Mouse (Mus musculus) kidney, postnatal 0 days (tissue): ENCODE data around the gene Snrpd3. TPM values are rescaled to one million over a fixed set of nuclear protein-coding genes. Genes with fewer than 3 reads are reported as not detected.

Experiments
- ATAC-seq: fragments of 200-750 bp; cut with Nextera tagmentation; replicated peaks from 2 replicates; pipeline ENCODE4 v1.8.0; 2017; ENCODE audit warnings: low read depth, moderate number of reproducible peaks, moderate TSS enrichment, moderate library complexity; ENCODE audit not compliant: low FRiP score
- DNase-seq: peaks from one replicate; pipeline ENCODE4 v3.0.0-alpha.2; 2016; ENCODE audit warnings: low spot score
- H3K27ac ChIP-seq: fragments of 300-500 bp; sonication (generic); 2 replicates; pipeline ENCODE4 v1.5.1; 2014; ENCODE audit warnings: mild to moderate bottlenecking
- H3K27me3 ChIP-seq: fragments of 300-500 bp; sonication (generic); 2 replicates; pipeline ENCODE4 v1.6.1; 2014; ENCODE audit warnings: low read length, mixed read lengths; ENCODE audit not compliant: insufficient read depth
- H3K36me3 ChIP-seq: fragments of 300-500 bp; sonication (generic); 2 replicates; pipeline ENCODE4 v1.6.1; 2014; ENCODE audit warnings: low read length, mixed read lengths; ENCODE audit not compliant: insufficient read depth
- H3K4me1 ChIP-seq: fragments of 300-500 bp; sonication (generic); replicated peaks from 2 replicates; pipeline ENCODE4 v1.6.1; 2014; ENCODE audit warnings: antibody characterized with exemption, low read length, mixed read lengths; ENCODE audit not compliant: insufficient read depth
- H3K4me2 ChIP-seq: fragments of 300-500 bp; sonication (generic); 2 replicates; pipeline ENCODE4 v1.6.1; 2014; ENCODE audit warnings: mild to moderate bottlenecking, low read length, moderate library complexity, mixed read lengths
- H3K4me3 ChIP-seq: fragments of 300-500 bp; sonication (generic); replicated peaks from 2 replicates; pipeline ENCODE4 v1.5.1; 2014; ENCODE audit warnings: low read depth, low read length
- H3K9ac ChIP-seq: fragments of 300-500 bp; sonication (generic); 2 replicates; pipeline ENCODE4 v1.6.1; 2014; ENCODE audit warnings: low read depth, low read length
- H3K9me3 ChIP-seq: fragments of 300-500 bp; sonication (generic); replicated peaks from 2 replicates; pipeline ENCODE4 v1.6.1; 2016; ENCODE audit warnings: low read length, inconsistent platforms, mixed read lengths
- CTCF ChIP-seq: IDR thresholded peaks from 2 replicates; pipeline ENCODE4 v1.5.1; 2016; ENCODE audit warnings: antibody characterized with exemption, low read depth, mild to moderate bottlenecking, moderate library complexity
- WGBS: fragments of 180-500 bp; shearing (Covaris S2); extraction: QIAGEN DNeasy Blood & Tissue Kit; methylation state at CpG from one replicate; pipeline ENCODE4 v1.1.7; 2014; 5-methylcytosine and 5-hydroxymethylcytosine counted together
- polyA plus RNA-seq: library from polyadenylated mRNA; unstranded; fragments of >200 nt; fragmentation: Nextera tagmentation; extraction: Ambion mirVana; gene quantifications from 2 replicates; pipeline ENCODE4 v1.2.1, GENCODE M21; 2015

The Snrpd3 gene
- polyA plus RNA-seq, 1 experiment from 2014 or later, result 113 TPM

DNA sequence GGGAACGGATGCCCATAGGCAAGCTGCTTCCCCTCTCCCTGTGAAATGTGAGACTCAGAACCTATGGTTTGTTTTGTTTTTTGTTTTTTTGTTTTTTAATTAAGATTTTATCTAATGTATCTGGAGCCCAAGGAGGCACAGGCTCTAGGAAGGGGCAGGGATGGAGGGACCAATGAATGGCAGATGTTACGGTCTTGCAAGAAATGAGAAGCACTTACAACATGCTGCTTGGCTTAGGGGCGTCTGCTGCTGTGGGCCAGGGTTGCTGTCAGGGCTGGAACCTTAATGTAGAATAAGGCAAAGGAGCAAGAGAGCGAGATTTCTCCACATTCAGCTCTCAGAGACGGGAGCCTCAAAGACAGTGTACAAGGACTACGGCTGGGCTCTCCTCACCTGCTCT lies 38.2 kb downstream of the Snrpd3 start:
- no peak overlapping the region for H3K4me2 ChIP-seq
- H3K4me1 ChIP-seq, result peaks cover 24% of the 10 kb centered on the region
- H3K36me3 ChIP-seq, result no peaks in the 10 kb centered on the region
- WGBS, result 77% methylated on average over 6 of the region's 6 CpGs
- ATAC-seq, result no peak
- H3K9me3 ChIP-seq, result no peaks in the 10 kb centered on the region
- 0 out of 2 replicates have a peak, but pooled peaks cover 3% of the 10 kb centered on the region for H3K27me3 ChIP-seq
- TF ChIP-seq CTCF, result no peak
- no peak for DNase-seq
- H3K4me3 ChIP-seq, result no peak overlapping the region
- H3K27ac ChIP-seq, result peak overlapping the region; percentile 77
- no peak overlapping the region for H3K9ac ChIP-seq

DNA sequence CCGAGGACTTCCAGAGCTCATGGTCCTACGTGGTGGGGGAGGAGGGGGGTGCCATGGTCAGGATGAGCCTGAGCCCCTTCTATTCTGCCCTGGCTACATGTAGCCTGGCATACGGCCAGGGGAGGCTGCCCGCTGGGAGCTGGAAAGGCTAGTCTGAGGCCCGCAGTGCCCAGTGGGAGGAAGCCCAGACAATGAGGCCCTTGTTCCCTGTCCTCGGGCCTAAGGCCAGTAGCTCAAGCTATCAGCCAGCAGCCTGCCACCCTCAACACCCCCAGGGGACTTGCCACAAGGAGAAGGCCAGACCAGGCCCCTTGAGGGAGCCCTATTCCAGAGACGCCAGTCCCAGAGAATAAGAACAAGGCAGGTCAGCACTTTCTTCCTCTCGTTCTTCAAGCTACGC lies 38.7 kb downstream of the Snrpd3 start:
- peaks cover 24% of the 10 kb centered on the region for H3K4me1 ChIP-seq

DNA sequence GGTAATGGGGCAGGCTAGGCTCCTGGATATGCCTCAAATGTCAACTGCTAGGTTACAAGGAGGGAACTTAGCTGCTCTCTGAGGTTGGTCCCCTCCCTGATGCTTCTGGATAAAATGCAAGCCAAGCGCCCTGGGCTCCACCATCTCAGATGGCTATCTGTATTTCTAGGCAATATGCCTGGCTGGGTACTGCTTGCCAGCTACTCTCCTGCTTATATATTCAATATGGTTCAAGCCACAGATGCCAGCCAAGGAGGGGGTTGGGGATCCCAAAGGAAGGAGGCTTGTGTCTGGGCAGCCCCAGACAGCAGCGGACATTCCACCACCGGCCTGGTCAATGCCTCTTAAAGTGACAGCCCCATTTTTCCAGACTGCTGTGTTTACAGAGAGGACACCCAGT lies 41.2 kb downstream of the Snrpd3 start:
- WGBS, result 28% methylated on average over 3 of the region's 3 CpGs
- Histone ChIP-seq H3K27me3 (0 out of 2 replicates have a peak, but pooled peaks cover 3% of the 10 kb centered on the region), H3K4me2 (no peak overlapping the region; the same call in 1 of the 2 replicates), H3K9ac (no peak overlapping the region), H3K36me3 (no peaks in the 10 kb centered on the region), H3K9me3 (no peaks in the 10 kb centered on the region), H3K4me3 (no peak overlapping the region), H3K4me1 (peaks cover 18% of the 10 kb centered on the region), H3K27ac (0 out of 2 replicates have a peak overlapping the region, but pooled peaks have one; percentile 2)
- ATAC-seq, result no peak
- DNase-seq, result peak; percentile 6
- TF ChIP-seq CTCF, result no peak

More for the DNA sequence above, 38.7 kb downstream of the Snrpd3 start:
- Histone ChIP-seq H3K9ac (no peak overlapping the region), H3K27me3 (0 out of 2 replicates have a peak, but pooled peaks cover 3% of the 10 kb centered on the region), H3K4me3 (no peak overlapping the region), H3K4me2 (no peak overlapping the region), H3K9me3 (no peaks in the 10 kb centered on the region), H3K36me3 (no peaks in the 10 kb centered on the region), H3K27ac (peak overlapping the region; percentile 77)
- no peak for TF ChIP-seq CTCF
- no peak for DNase-seq
- ATAC-seq, result no peak; the same call in 1 of the 2 replicates
- 54% methylated on average over 9 of the region's 9 CpGs for WGBS

DNA sequence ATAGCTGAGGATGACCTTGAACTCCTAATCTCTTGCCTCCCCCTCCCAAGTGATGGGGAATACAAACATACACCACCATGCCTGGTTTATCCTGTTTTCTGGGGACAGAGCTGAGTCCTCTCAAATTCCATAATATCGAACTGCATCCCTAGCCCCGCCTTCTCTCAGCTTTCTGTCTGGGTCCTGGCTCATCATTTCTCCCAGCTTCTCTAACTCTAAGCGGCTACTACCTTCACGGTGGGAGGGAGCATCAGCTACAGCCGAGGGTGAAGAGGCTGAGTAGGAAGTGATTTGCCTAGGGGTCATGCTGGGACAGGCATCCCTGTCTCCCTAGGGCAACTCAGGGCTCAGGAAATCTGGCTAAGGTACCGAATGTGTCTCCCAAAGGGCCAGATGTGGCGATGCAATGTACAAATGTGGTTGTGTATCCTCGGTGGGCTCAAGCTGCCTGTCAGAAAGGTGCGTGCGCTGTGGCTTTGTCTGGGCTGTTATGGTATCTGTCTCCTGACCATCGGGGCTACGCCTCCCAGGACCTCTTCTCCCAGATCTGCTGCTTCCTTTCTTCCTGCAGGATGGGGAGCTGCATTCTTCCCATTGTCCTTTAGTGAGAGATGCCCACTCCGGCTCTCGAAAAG lies 41.8 kb downstream of the Snrpd3 start:
- no peak for DNase-seq
- Histone ChIP-seq H3K9ac (peak overlapping the region; percentile 75), H3K27ac (no peak overlapping the region), H3K4me1 (peaks cover 18% of the 10 kb centered on the region), H3K27me3 (0 out of 2 replicates have a peak, but pooled peaks cover 3% of the 10 kb centered on the region), H3K9me3 (no peaks in the 10 kb centered on the region), H3K36me3 (no peaks in the 10 kb centered on the region), H3K4me3 (peak overlapping the region; percentile 58), H3K4me2 (peak overlapping the region; percentile 100)
- WGBS, result 7% methylated on average over 14 of the region's 14 CpGs
- TF ChIP-seq CTCF, result no peak
- no peak for ATAC-seq

DNA sequence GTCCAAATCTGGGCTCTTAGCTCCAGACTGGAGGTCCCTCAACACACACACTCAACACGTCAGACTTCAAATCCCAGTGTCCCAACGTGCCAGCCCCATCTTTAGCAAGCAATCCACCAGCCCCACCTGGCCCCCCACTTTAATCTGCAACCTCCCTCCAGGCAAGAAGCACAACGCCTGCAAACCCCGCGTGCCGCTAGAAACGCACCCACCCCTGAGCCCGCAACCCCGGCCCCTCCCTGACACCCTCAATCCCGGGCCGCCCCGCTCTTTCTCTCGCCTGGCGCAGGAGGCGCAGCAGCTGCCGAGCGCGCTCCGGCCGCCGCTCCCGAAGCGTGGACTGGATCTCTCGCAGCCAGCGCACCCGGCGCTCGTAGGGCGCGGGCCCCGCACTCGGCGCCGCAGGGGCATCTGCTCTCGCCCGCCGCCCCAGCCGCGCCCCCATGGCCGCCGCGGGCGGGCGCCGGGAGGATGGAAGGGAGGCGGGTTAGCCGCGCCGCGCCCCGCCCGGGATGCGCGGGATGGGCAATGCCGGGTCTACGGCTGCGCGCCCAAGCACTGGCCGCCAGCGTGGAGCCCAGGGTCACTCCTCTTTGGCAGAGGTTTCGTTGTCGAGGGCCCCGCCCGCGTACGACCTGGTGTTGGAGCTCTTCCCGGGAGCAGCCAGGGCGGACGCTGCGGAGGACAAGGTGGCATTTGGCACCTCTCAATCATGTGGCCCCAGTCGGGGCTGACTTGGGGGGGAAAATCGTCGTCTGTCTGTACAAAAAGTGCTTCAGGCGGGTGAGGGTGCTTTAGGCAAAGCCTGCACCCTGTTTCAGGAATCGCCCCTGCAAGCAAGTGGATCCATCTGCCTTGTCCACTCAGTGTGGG lies 42.6 kb downstream of the Snrpd3 start, which contains the start of gene Lrrc75b:
Lrrc75b (minus strand) TSS at position 655 of the 873 bp plus-strand sequence.
- ATAC-seq (peak; percentile 33; the same call in 1 of the 2 replicates), DNase-seq (peak; percentile 22)
- no peaks in the 10 kb centered on the region for H3K9me3 ChIP-seq
- TF ChIP-seq CTCF, result no peak
- WGBS, result 1% methylated on average over 75 of the region's 75 CpGs
- H3K4me3 ChIP-seq, result peak within 1 kb of the TSS; percentile 58
- H3K4me2 ChIP-seq, result peak within 1 kb of the TSS; percentile 100
- peak within 1 kb of the TSS; percentile 75 for H3K9ac ChIP-seq
- no peaks in the 10 kb centered on the region for H3K36me3 ChIP-seq
- peaks cover 18% of the 10 kb centered on the region for H3K4me1 ChIP-seq
- 0 out of 2 replicates have a peak within 1 kb of the TSS, but pooled peaks have one; percentile 19 for H3K27ac ChIP-seq
- 0 out of 2 replicates have a peak, but pooled peaks cover 3% of the 10 kb centered on the region for H3K27me3 ChIP-seq

DNA sequence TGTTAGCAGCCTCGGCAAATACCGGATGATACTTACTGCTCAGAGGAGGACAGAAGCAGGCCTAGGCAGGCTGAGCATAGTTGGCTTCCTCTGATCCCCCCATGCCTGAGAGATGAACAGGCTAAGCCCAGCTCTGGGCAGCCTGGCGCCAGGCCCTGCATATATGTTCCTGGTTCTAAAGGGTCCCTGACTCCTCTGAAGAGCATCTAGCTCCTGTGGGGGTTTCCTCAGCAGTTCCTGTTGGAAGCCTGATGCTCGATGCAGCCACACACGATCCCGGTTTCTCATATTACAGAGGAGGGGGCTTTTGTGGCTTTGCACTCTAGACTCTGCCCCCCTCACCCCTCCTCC lies 43.2 kb downstream of the Snrpd3 start:
- H3K36me3 ChIP-seq, result no peaks in the 10 kb centered on the region
- 24% methylated on average over 6 of the region's 6 CpGs for WGBS
- H3K27ac ChIP-seq, result no peak overlapping the region
- H3K4me2 ChIP-seq, result peak overlapping the region; percentile 100
- no peak for DNase-seq
- peak overlapping the region; percentile 75; the same call in 1 of the 2 replicates for H3K9ac ChIP-seq
- ATAC-seq, result no peak; the same call in 1 of the 2 replicates
- H3K27me3 ChIP-seq, result 0 out of 2 replicates have a peak, but pooled peaks cover 3% of the 10 kb centered on the region
- H3K9me3 ChIP-seq, result no peaks in the 10 kb centered on the region
- no peak for TF ChIP-seq CTCF
- peaks cover 18% of the 10 kb centered on the region for H3K4me1 ChIP-seq
- peak overlapping the region; percentile 58; the same call in 1 of the 2 replicates for H3K4me3 ChIP-seq
